Mouse (Mus musculus) kidney, postnatal 25 days (tissue): ENCODE measurements around the gene Atp6v1f.

ENCODE experiments used
- DNase-seq, 2 experiments: peaks; one replicate each; pipeline ENCODE4 v3.0.0; 2021; ENCODE audit warnings: mixed read lengths in 2 of 2

Gene Atp6v1f

GRCm38 (mm10) chr6:29463388-29463787 lies 4.1 kb upstream of the Atp6v1f start:
- DNase-seq = no peak

- DNase-seq = peak; percentile 25 to 76
Measured at GRCm38 (mm10) chr6:29468851-29469250, 1.3 kb downstream of the Atp6v1f start.

GRCm38 (mm10) chr6:29471137-29471536 lies 3.6 kb downstream of the Atp6v1f start, which contains the start of gene Atp6v1fnb:
Gene Atp6v1fnb, plus strand, starts transcription at chr6:29471437.
- DNase-seq = no peak

GRCm38 (mm10) chr6:29473941-29474691 lies 6.6 kb downstream of the Atp6v1f start:
- DNase-seq = peak; percentile 91 to 95

GRCm38 (mm10) chr6:29474736-29475135 lies 7.2 kb downstream of the Atp6v1f start:
- peak; percentile 52 to 86 for DNase-seq

- no peak for DNase-seq
Measured at GRCm38 (mm10) chr6:29482691-29483090, 15.2 kb downstream of the Atp6v1f start.

GRCm38 (mm10) chr6:29484716-29485559 lies 17.4 kb downstream of the Atp6v1f start:
- DNase-seq = peak; percentile 80 to 82

GRCm38 (mm10) chr6:29485951-29486350 lies 18.4 kb downstream of the Atp6v1f start:
- no peak for DNase-seq

GRCm38 (mm10) chr6:29494101-29494500 lies 26.6 kb downstream of the Atp6v1f start:
- DNase-seq = peak; percentile 71 to 72

- DNase-seq = no peak
Measured at GRCm38 (mm10) chr6:29496270-29496669, 28.8 kb downstream of the Atp6v1f start.

- DNase-seq = no peak
Measured at GRCm38 (mm10) chr6:29497791-29498190, 30.3 kb downstream of the Atp6v1f start.

- no peak for DNase-seq
Measured at GRCm38 (mm10) chr6:29500177-29500576, 32.7 kb downstream of the Atp6v1f start.

- no peak for DNase-seq
Measured at GRCm38 (mm10) chr6:29500810-29501209, 33.3 kb downstream of the Atp6v1f start.

GRCm38 (mm10) chr6:29501599-29501998 lies 34.1 kb downstream of the Atp6v1f start:
- DNase-seq = peak in 1 of 2 experiments; percentile 22

- DNase-seq = no peak
Measured at GRCm38 (mm10) chr6:29505493-29505892, 38.0 kb downstream of the Atp6v1f start.

- DNase-seq = no peak
Measured at GRCm38 (mm10) chr6:29506834-29507233, 39.3 kb downstream of the Atp6v1f start.

GRCm38 (mm10) chr6:29507447-29508309 lies 40.2 kb downstream of the Atp6v1f start, which contains the start of gene Kcp:
Gene Kcp, minus strand, starts transcription at chr6:29507952.
- DNase-seq = peak; percentile 73 to 76

- DNase-seq = no peak
Measured at GRCm38 (mm10) chr6:29509086-29509485, 41.6 kb downstream of the Atp6v1f start.

- peak; percentile 75 to 86 for DNase-seq
Measured at GRCm38 (mm10) chr6:29513284-29513683, 45.8 kb downstream of the Atp6v1f start.

- peak; percentile 80 to 81 for DNase-seq
Measured at GRCm38 (mm10) chr6:29517139-29517538, 49.6 kb downstream of the Atp6v1f start.
